Mouse (Mus musculus) spleen, adult 2 months (tissue): ENCODE results near the gene Cyp2j12.

ENCODE experiments used
- CTCF ChIP-seq: fragments of 200-500 bp; IDR thresholded peaks from 2 replicates; pipeline ENCODE4 v1.5.1; 2011; ENCODE audit warnings: mild to moderate bottlenecking, inconsistent platforms; ENCODE audit not compliant: insufficient read depth, insufficient read length, insufficient replicate concordance; ENCODE audit errors: extremely low read depth
- POLR2A ChIP-seq: fragments of 200-500 bp; IDR thresholded peaks from 2 replicates; pipeline ENCODE4 v1.6.1; 2011; ENCODE audit warnings: low read depth, low read length, inconsistent platforms

DNA sequence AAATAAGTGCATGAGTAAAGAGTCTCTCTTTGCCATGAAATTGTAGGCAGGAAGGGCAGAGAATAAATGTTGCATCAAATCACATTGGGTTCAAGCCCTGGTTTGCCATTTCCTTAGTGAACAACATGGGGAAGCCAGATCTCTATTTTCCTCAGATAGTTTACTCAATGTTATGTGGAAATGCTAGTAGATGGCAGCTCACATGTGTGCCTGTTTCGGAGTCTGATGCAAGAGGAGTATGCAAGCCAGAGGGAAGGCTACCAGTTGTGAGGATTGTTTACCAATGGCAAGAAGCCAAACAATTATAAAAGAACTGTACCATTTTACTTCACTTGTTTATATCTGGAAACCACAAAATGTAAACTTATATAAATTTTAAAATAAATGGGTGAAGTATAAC is 20.6 kb upstream of the Cyp2j12 start:
- TF ChIP-seq CTCF (no peak), POLR2A (no peak)
